Mouse (Mus musculus): ENCODE data around the gene Ubfd1. TPM values are rescaled to one million over a fixed set of nuclear protein-coding genes. Genes with fewer than 3 reads are reported as not detected.
A peak's percentile ranks its signal among the peaks of the same experiment; 100 is the strongest.
"Not testable (repeated sequence)": the region's sequence is repeated elsewhere in the genome, so short reads cannot be mapped to it uniquely, and the experiment has no call there.

Ubfd1 gene
- polyA plus RNA-seq, 1 experiment from 2014 or later: 72.1 TPM

DNA sequence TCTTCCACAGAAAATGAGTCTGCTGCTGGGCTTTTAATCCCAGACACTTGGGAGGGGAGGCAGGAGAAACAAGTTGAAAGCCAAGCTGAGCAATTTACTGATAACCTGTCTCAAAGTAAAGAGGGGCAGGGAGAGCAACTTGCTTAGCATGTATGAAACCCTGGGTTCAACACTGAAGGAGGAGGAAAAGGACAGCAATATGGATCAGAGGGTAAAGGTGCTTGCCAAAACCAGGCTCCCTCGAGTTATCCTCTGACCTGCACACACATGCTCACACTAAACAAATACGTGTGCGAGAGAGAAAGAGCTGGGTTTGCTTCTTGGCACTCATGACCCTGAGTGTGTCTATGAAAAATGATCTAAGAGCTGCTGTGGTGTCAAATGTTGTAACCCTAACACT, 31.0 kb downstream of the Ubfd1 start:
- Histone ChIP-seq H3K4me1 (replicated peaks) (peaks cover 16% of the 10 kb centered on the region), H3K27me3 (no peaks in the 10 kb centered on the region), H3K9me3 (no peaks in the 10 kb centered on the region), H3K9ac (no peak overlapping the region), H3K4me2 (no peak overlapping the region), H3K4me3 (no peak overlapping the region), H3K36me3 (peaks cover 50% of the 10 kb centered on the region), H3K27ac (no peak overlapping the region)
- no peak for ATAC-seq (ENCODE audit: low FRiP score)
- WGBS: 97% methylated on average over 3 of the region's 3 CpGs

DNA sequence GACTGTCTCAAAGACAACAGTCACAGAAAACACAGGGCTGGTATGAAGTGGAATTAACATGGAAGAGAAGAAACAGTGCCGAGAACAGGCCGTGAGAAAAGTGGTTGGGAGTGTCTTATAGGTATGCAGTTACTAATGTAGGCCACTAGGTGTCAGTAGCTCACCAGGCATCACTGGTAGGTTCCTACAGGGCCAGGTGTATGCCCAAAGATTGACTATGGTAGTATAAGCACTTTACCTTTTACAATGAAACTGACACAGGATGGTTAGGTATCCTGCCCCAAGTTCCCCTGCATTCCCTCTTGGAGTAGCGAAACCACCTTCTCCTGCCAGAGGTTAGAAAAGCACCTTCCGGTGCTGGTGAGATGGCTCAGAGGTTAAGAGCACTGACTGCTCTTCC, 32.2 kb downstream of the Ubfd1 start:
- Histone ChIP-seq H3K27ac (no peak overlapping the region), H3K4me2 (no peak overlapping the region), H3K27me3 (no peaks in the 10 kb centered on the region), H3K9ac (no peak overlapping the region), H3K4me1 (replicated peaks) (peaks cover 16% of the 10 kb centered on the region), H3K4me3 (no peak overlapping the region), H3K36me3 (peaks cover 42% of the 10 kb centered on the region), H3K9me3 (no peaks in the 10 kb centered on the region)
- 73% methylated on average over 4 of the region's 4 CpGs for WGBS
- ATAC-seq (ENCODE audit: low FRiP score): no peak

DNA sequence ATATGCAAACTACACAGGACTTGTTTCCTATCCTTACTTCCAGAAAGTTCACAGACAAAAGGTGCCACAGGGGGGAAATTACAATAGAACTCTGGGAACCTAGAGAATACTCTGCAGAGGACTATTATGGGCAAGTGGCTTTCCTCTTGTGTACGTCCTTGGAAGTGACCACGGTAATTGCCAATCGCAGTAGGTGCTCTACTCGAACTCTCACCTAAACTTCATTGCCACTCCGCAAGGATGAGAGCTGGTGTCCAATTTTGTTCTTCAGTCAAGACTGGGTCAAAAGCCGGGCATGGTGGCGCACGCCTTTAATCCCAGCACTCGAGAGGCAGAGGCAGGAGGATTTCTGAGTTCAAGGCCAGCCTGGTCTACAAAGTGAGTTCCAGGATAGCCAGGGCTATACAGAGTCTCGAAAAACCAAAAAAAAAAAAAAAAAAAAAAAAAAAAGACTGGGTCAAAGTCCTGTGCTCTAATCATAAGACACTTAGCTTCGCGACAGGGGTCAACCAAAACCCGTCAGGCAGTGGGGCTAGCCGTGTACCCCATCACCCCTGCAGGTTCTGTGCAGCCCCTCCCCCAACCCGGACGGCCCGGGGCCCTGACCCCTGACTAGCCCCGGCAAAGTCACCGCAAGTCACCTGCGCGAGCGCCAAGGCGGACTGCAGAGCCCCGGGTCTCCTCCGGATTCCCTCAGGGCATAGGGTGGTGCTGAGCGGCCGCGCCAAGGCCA, 34.2 kb downstream of the Ubfd1 start:
- peaks cover 16% of the 10 kb centered on the region for H3K4me1 ChIP-seq (replicated peaks)
- 10% methylated on average over 28 of the region's 28 CpGs for WGBS
- peak overlapping the region; percentile 72 for H3K27ac ChIP-seq
- not testable (repeated sequence) for H3K27me3 ChIP-seq, H3K9me3 ChIP-seq
- peak overlapping the region; percentile 73 for H3K4me3 ChIP-seq
- H3K36me3 ChIP-seq: peaks cover 22% of the 10 kb centered on the region
- peak overlapping the region; percentile 92 for H3K9ac ChIP-seq
- H3K4me2 ChIP-seq: peak overlapping the region; percentile 72
- peak; percentile 82 for ATAC-seq (ENCODE audit: low FRiP score)

DNA sequence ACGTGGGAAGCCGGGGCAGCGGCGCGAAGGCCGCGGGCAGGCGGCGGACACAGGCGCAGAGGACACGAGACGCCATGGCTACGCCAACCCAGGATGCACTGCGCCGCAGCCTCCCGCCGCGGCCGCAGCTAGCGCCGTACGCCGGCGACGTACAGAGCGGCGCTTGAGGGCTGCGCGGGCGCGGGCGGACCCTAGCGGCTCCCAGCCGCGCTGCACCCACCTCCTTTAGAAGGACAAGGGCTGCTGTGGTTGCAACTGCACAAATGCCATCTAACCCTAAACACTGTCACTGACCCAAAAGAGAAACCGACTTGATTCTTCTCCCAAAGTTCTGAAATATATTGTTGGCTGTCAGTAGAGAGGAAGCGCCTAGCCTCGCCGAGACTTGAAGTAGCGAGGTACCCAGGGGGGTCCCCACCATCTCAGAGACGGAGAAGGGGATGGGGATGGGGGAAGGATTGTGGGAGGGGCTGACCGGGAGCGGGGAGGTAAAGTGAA, 34.8 kb downstream of the Ubfd1 start, which contains the start of gene Ndufab1:
Gene Ndufab1 (minus strand): TSS at position 140 of the 498 bp plus-strand sequence.
- peaks cover 18% of the 10 kb centered on the region for H3K36me3 ChIP-seq
- WGBS: 3% methylated on average over 35 of the region's 43 CpGs
- H3K4me2 ChIP-seq: peak within 1 kb of the TSS; percentile 72
- H3K4me3 ChIP-seq: peak within 1 kb of the TSS; percentile 73
- H3K4me1 ChIP-seq (replicated peaks): peaks cover 16% of the 10 kb centered on the region
- H3K27me3 ChIP-seq: no peaks in the 10 kb centered on the region
- peak; percentile 98 for ATAC-seq (ENCODE audit: low FRiP score)
- peak within 1 kb of the TSS; percentile 72 for H3K27ac ChIP-seq
- peak within 1 kb of the TSS; percentile 92 for H3K9ac ChIP-seq
- H3K9me3 ChIP-seq: no peaks in the 10 kb centered on the region

DNA sequence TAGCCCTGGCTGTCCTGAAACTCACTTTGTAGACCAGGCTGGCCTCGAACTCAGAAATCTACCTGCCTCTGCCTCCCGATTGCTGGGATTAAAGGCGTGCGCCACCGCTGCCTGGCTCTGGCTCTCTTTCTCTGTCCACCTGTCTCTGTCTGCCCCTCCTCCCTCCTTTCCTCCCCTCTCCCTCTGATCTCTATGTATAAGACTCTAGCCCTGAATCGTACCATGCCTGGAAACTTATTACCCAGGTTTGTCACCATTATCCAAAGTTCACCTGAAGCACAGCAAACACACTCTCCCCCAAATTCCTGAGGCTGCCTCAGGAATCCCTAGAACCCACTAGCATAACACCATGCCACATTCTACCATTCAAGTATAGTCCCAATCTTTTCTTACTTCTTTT, 41.2 kb downstream of the Ubfd1 start:
- 98% methylated on average over 6 of the region's 6 CpGs for WGBS
- Histone ChIP-seq H3K4me1 (replicated peaks) (no peaks in the 10 kb centered on the region), H3K9me3 (no peaks in the 10 kb centered on the region), H3K9ac (no peak overlapping the region; the same call in 1 of the 2 replicates), H3K27ac (no peak overlapping the region), H3K27me3 (no peaks in the 10 kb centered on the region), H3K4me2 (no peak overlapping the region), H3K36me3 (peaks cover 31% of the 10 kb centered on the region), H3K4me3 (no peak overlapping the region)
- ATAC-seq (ENCODE audit: low FRiP score): no peak

DNA sequence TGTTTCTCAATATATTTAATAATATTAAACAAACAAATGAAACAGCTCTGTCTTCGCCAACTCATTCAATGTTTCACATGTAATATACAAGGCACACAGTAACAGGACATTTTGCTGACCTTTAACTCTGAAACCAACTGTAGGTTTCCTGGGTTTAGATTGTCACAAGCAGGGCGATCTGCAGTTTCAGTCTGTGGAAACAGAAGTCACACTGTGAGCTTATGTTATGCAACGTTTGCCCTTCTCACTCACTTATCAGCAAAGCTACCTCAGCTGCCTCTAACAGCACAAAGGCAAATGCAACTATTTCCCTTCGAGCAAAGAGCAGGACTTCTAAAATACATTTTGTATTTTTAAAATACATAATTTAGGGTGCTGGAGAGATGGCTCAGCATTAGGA, 56.5 kb downstream of the Ubfd1 start:
- no peak overlapping the region for H3K4me3 ChIP-seq
- no peaks in the 10 kb centered on the region for H3K4me1 ChIP-seq (replicated peaks)
- WGBS: 91% methylated on average over 4 of the region's 4 CpGs
- H3K4me2 ChIP-seq: no peak overlapping the region
- no peak overlapping the region for H3K9ac ChIP-seq
- H3K36me3 ChIP-seq: peaks cover 60% of the 10 kb centered on the region
- no peaks in the 10 kb centered on the region for H3K27me3 ChIP-seq
- no peak overlapping the region for H3K27ac ChIP-seq
- no peaks in the 10 kb centered on the region for H3K9me3 ChIP-seq
- ATAC-seq (ENCODE audit: low FRiP score): no peak

DNA sequence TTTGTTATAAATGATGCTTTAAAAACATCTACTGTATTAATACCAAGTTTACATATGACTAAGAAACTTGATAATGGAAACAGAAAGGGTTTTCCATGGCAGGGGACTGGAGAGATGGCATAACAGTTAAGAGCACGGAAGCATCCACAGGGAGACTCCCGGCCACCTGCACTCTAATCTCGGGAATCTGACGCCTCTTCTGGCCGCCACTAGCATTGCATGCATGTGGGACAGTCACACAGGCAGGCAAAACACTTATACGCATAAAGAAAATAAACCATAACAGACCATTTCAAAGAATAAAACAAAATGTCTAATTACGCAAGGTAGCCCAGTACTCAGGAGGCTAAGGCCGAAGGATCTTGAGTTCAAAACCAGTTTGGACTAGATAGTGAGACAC, 58.7 kb downstream of the Ubfd1 start:
- Histone ChIP-seq H3K27ac (no peak overlapping the region), H3K9ac (no peak overlapping the region), H3K27me3 (no peaks in the 10 kb centered on the region), H3K9me3 (no peaks in the 10 kb centered on the region), H3K36me3 (peaks cover 51% of the 10 kb centered on the region), H3K4me3 (no peak overlapping the region), H3K4me2 (no peak overlapping the region), H3K4me1 (replicated peaks) (no peaks in the 10 kb centered on the region)
- WGBS: 82% methylated on average over 8 of the region's 8 CpGs
- ATAC-seq (ENCODE audit: low FRiP score): no peak

DNA sequence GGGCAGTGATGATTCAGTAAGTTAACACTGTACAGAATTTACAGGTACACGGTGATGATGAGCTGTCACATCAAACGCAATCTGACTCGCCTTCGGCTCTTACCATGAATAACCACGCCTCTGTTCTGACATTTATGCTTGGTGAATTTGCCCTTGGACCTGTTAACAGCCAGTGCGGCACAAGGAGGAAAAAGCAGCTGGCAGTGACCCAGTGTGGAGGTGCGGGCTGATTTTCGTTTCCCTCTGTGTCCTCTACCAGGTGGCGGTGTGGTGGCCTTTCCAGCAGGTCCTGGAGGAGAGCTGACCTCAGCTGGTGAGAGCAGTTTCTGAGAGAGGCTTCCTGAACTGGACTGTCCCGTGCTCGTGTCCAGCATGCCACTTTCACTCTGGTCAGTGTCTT, 60.0 kb downstream of the Ubfd1 start:
- Histone ChIP-seq H3K4me1 (replicated peaks) (no peaks in the 10 kb centered on the region), H3K27ac (no peak overlapping the region), H3K4me3 (no peak overlapping the region), H3K9me3 (no peaks in the 10 kb centered on the region), H3K36me3 (peaks cover 41% of the 10 kb centered on the region), H3K27me3 (no peaks in the 10 kb centered on the region), H3K9ac (no peak overlapping the region), H3K4me2 (no peak overlapping the region)
- 95% methylated on average over 11 of the region's 11 CpGs for WGBS
- ATAC-seq (ENCODE audit: low FRiP score): no peak

Other genes starting within 250 kb of the Ubfd1 start
- gene Scnn1b, start 202.1 kb upstream of the Ubfd1 start, polyA plus RNA-seq (2015; fragmentation: Nextera tagmentation; extraction: Ambion mirVana): 0.17 TPM in 1 of 2 replicates, not detected in the other
- gene Cog7, start 85.5 kb upstream of the Ubfd1 start, polyA plus RNA-seq (2015; fragmentation: Nextera tagmentation; extraction: Ambion mirVana): 22.5 and 23.0 TPM in 2 replicates
- 54.9 and 57.3 TPM in 2 replicates for gene Gga2, start 46.0 kb upstream of the Ubfd1 start, polyA plus RNA-seq (2015; fragmentation: Nextera tagmentation; extraction: Ambion mirVana)
- 10.2 and 10.4 TPM in 2 replicates for gene Ears2, start 88 bp downstream of the Ubfd1 start, polyA plus RNA-seq (2015; fragmentation: Nextera tagmentation; extraction: Ambion mirVana)
- gene Ndufab1, start 34.7 kb downstream of the Ubfd1 start, polyA plus RNA-seq (2015; fragmentation: Nextera tagmentation; extraction: Ambion mirVana): 626 and 638 TPM in 2 replicates
- 5.7 and 8.7 TPM in 2 replicates for gene Palb2, start 65.8 kb downstream of the Ubfd1 start, polyA plus RNA-seq (2015; fragmentation: Nextera tagmentation; extraction: Ambion mirVana)
- 162 TPM in 2 replicates for gene Dctn5, start 65.9 kb downstream of the Ubfd1 start, polyA plus RNA-seq (2015; fragmentation: Nextera tagmentation; extraction: Ambion mirVana)
- 27.1 and 32.8 TPM in 2 replicates for gene Plk1, start 92.3 kb downstream of the Ubfd1 start, polyA plus RNA-seq (2015; fragmentation: Nextera tagmentation; extraction: Ambion mirVana)
- gene Ern2, start 119.0 kb downstream of the Ubfd1 start, polyA plus RNA-seq (2015; fragmentation: Nextera tagmentation; extraction: Ambion mirVana): 0.97 and 1.1 TPM in 2 replicates
- 1.2 and 1.4 TPM in 2 replicates for gene Chp2, start 152.3 kb downstream of the Ubfd1 start, polyA plus RNA-seq (2015; fragmentation: Nextera tagmentation; extraction: Ambion mirVana)
- 58.1 and 62.7 TPM in 2 replicates for gene Prkcb, start 221.6 kb downstream of the Ubfd1 start, polyA plus RNA-seq (2015; fragmentation: Nextera tagmentation; extraction: Ambion mirVana)

All from hindbrain, embryonic 13.5 days (tissue).